Mouse (Mus musculus): ENCODE results near the gene Zfp513.

Gene Zfp513

GRCm38 (mm10) chr5:31200327-31200768 lies 1.8 kb downstream of the Zfp513 start:
- no peak for DNase-seq (ENCODE audit: inconsistent ontology term)

GRCm38 (mm10) chr5:31199893-31200292 lies 2.2 kb downstream of the Zfp513 start:
- no peak for DNase-seq (ENCODE audit: inconsistent ontology term)

GRCm38 (mm10) chr5:31199321-31199892 lies 2.7 kb downstream of the Zfp513 start:
- DNase-seq (ENCODE audit: inconsistent ontology term) = no peak

- no peak for DNase-seq (ENCODE audit: inconsistent ontology term)
Measured at GRCm38 (mm10) chr5:31198616-31199320, 3.3 kb downstream of the Zfp513 start.

GRCm38 (mm10) chr5:31198170-31198569 lies 3.9 kb downstream of the Zfp513 start:
- no peak for DNase-seq (ENCODE audit: inconsistent ontology term)

- DNase-seq (ENCODE audit: inconsistent ontology term) = no peak
Measured at GRCm38 (mm10) chr5:31197072-31197471, 5.0 kb downstream of the Zfp513 start.

- DNase-seq (ENCODE audit: inconsistent ontology term) = no peak
Measured at GRCm38 (mm10) chr5:31196207-31196606, 5.9 kb downstream of the Zfp513 start.

- DNase-seq (ENCODE audit: inconsistent ontology term) = no peak
Measured at GRCm38 (mm10) chr5:31195671-31196070, 6.4 kb downstream of the Zfp513 start.

GRCm38 (mm10) chr5:31194486-31195485 lies 7.3 kb downstream of the Zfp513 start:
- DNase-seq (ENCODE audit: inconsistent ontology term) = no peak

- no peak for DNase-seq (ENCODE audit: inconsistent ontology term)
Measured at GRCm38 (mm10) chr5:31193631-31194281, 8.3 kb downstream of the Zfp513 start.

GRCm38 (mm10) chr5:31192939-31193630 lies 9.0 kb downstream of the Zfp513 start, which contains the start of the genes Snx17 and Eif2b4:
TSS of gene Snx17 (plus strand) at chr5:31193227.
TSS of gene Eif2b4 (minus strand) at chr5:31193430.
- DNase-seq (ENCODE audit: inconsistent ontology term) = peak; percentile 99

GRCm38 (mm10) chr5:31192045-31192938 lies 9.8 kb downstream of the Zfp513 start:
- no peak for DNase-seq (ENCODE audit: inconsistent ontology term)

GRCm38 (mm10) chr5:31190201-31190600 lies 11.9 kb downstream of the Zfp513 start:
- no peak for DNase-seq (ENCODE audit: inconsistent ontology term)

- no peak for DNase-seq (ENCODE audit: inconsistent ontology term)
Measured at GRCm38 (mm10) chr5:31188223-31188840, 13.8 kb downstream of the Zfp513 start.

GRCm38 (mm10) chr5:31183678-31184077 lies 18.4 kb downstream of the Zfp513 start:
- DNase-seq (ENCODE audit: inconsistent ontology term) = no peak

- DNase-seq (ENCODE audit: inconsistent ontology term) = no peak
Measured at GRCm38 (mm10) chr5:31181183-31181770, 20.8 kb downstream of the Zfp513 start.

- peak; percentile 97 for DNase-seq (ENCODE audit: inconsistent ontology term)
Measured at GRCm38 (mm10) chr5:31179766-31180630, 22.1 kb downstream of the Zfp513 start, which contains the start of the genes Gm29609 and Gtf3c2. TSS of gene Gm29609 (minus strand) at chr5:31179911. TSS of gene Gtf3c2 (minus strand) at chr5:31180144.

GRCm38 (mm10) chr5:31179301-31179765 lies 22.8 kb downstream of the Zfp513 start:
- no peak for DNase-seq (ENCODE audit: inconsistent ontology term)
